Mouse (Mus musculus): Measurements from ENCODE around the gene Cwf19l1.

GRCm38 (mm10) chr19:44071166-44071565 lies 64.5 kb downstream of the Cwf19l1 start:
- TF ChIP-seq MYOD1 (IDR thresholded peaks at IDR 0.05; ENCODE audit: control insufficient read depth, insufficient read length, low read depth), result no peak
- TF ChIP-seq MYOG (IDR thresholded peaks at IDR 0.05; ENCODE audit: control insufficient read depth, extremely low read depth, insufficient read length), result no peak
- TF ChIP-seq CTCF (IDR thresholded peaks at IDR 0.05; ENCODE audit: control insufficient read depth, insufficient read depth, insufficient read length), result no peak
- no peak for TF ChIP-seq FOSL1 (IDR thresholded peaks at IDR 0.05; ENCODE audit: insufficient read depth, low read length, poor library complexity, severe bottlenecking)
- no peak for TF ChIP-seq USF1 (IDR thresholded peaks at IDR 0.05; ENCODE audit: low read depth)

All from C2C12 (cell line).